Mouse (Mus musculus): Measurements from ENCODE around the gene Borcs6. TPM values are rescaled to one million over a fixed set of nuclear protein-coding genes. Genes with fewer than 3 reads are reported as not detected.

The Borcs6 gene
- total and polyA plus RNA-seq, 3 experiments = 9.2 to 9.3 TPM; not detected in 1

GRCm38 (mm10) chr11:69063413-69064201 lies 4.1 kb downstream of the Borcs6 start:
- no peaks in the 10 kb centered on the region for H3K27me3 ChIP-seq (ENCODE audit: control insufficient read depth in 1 of 2, insufficient read depth in 2 of 2, low read length in 2 of 2)
- no peaks in the 10 kb centered on the region for H3K9me3 ChIP-seq (replicated peaks; ENCODE audit: insufficient read depth, low read length)
- H3K4me3 ChIP-seq (ENCODE audit: control insufficient read depth in 1 of 2, insufficient read depth in 1 of 2, low read depth in 2 of 2, low read length in 2 of 2) = peak overlapping the region; percentile 44 to 84
- peaks cover 0 to 9% of the 10 kb centered on the region in 2 experiments; a peak in 2 of 4 replicates for H3K4me1 ChIP-seq (ENCODE audit: control insufficient read depth in 1 of 2, insufficient read depth in 2 of 2, low read length in 2 of 2)
- peaks cover 10% of the 10 kb centered on the region; the same call in 1 of the 2 replicates for H3K79me2 ChIP-seq (ENCODE audit: control insufficient read depth, insufficient read depth, low read length, poor library complexity)
- peak overlapping the region; percentile 69 for H3K27ac ChIP-seq (ENCODE audit: control insufficient read depth, low read depth, low read length)
- peak; percentile 91 for DNase-seq (ENCODE audit: low read depth, low spot score)
- peaks cover 0 to 5% of the 10 kb centered on the region in 2 experiments; a peak in 1 of 4 replicates for H3K36me3 ChIP-seq (ENCODE audit: control insufficient read depth in 1 of 2, insufficient read depth in 2 of 2, low read length in 2 of 2)
- H3K9ac ChIP-seq (ENCODE audit: control insufficient read depth, low read depth, low read length, poor library complexity, severe bottlenecking) = peak overlapping the region; percentile 72
- TF ChIP-seq ELF1 (IDR thresholded peaks at IDR 0.05; ENCODE audit: low read depth, low read length) (0 out of 2 replicates have a peak, but pooled peaks have one; percentile 6), SIN3A (IDR thresholded peaks at IDR 0.05; ENCODE audit: low read length) (peak; percentile 79), GABPA (IDR thresholded peaks at IDR 0.05; ENCODE audit: low read depth, low read length) (no peak), E2F4 (IDR thresholded peaks at IDR 0.05; ENCODE audit: borderline replicate concordance, low read depth, low read length) (no peak), ZMIZ1 (IDR thresholded peaks at IDR 0.05; ENCODE audit: low read depth, low read length) (no peak), MEF2A (IDR thresholded peaks at IDR 0.05; ENCODE audit: extremely low read depth, insufficient replicate concordance, low read depth, low read length, poor library complexity, severe bottlenecking) (no peak), USF1 (IDR thresholded peaks at IDR 0.05; ENCODE audit: low read depth, low read length) (no peak), USF2 (IDR thresholded peaks at IDR 0.05; ENCODE audit: borderline replicate concordance in 1 of 2, insufficient read depth in 1 of 2, low read depth in 1 of 2, low read length in 2 of 2) (no peak), NELFE (IDR thresholded peaks at IDR 0.05; ENCODE audit: low read depth, low read length) (0 out of 2 replicates have a peak, but pooled peaks have one; percentile 29), MAZ (IDR thresholded peaks at IDR 0.05; ENCODE audit: low read depth, low read length) (no peak), ZC3H11A (IDR thresholded peaks at IDR 0.05; ENCODE audit: low read depth, low read length) (no peak), UBTF (IDR thresholded peaks at IDR 0.05; ENCODE audit: borderline replicate concordance, insufficient read depth, low read depth, low read length) (no peak), BHLHE40 (IDR thresholded peaks at IDR 0.05; ENCODE audit: borderline replicate concordance, low read depth, low read length) (no peak), TCF12 (IDR thresholded peaks at IDR 0.05; ENCODE audit: low read depth, low read length) (no peak), KAT2A (conservative IDR thresholded peaks at IDR 0.05; ENCODE audit: low read depth, low read length) (peak; percentile 69), ZKSCAN1 (IDR thresholded peaks at IDR 0.05; ENCODE audit: low read depth, low read length) (no peak), MYC (IDR thresholded peaks at IDR 0.05; ENCODE audit: low read depth, low read length) (no peak), ZNF384 (IDR thresholded peaks at IDR 0.05; ENCODE audit: low read depth, low read length) (peak; percentile 98), MAFK (IDR thresholded peaks at IDR 0.05; ENCODE audit: borderline replicate concordance, low read depth, low read length) (0 out of 2 replicates have a peak, but pooled peaks have one; percentile 71), TAL1 (IDR thresholded peaks at IDR 0.05; ENCODE audit: low read length) (no peak), MXI1 (IDR thresholded peaks at IDR 0.05; ENCODE audit: low read depth, low read length) (no peak; the same call in 1 of the 2 replicates), SMC3 (IDR thresholded peaks at IDR 0.05; ENCODE audit: low read depth, low read length) (no peak), CTCF (IDR thresholded peaks at IDR 0.05 in 2 of 3, conservative IDR thresholded peaks at IDR 0.05 in 1 of 3; ENCODE audit: control insufficient read depth in 1 of 3, insufficient read depth in 1 of 3, low read depth in 2 of 3, low read length in 3 of 3, poor library complexity in 1 of 3, severe bottlenecking in 1 of 3) (0 out of 6 replicates have a peak, but pooled peaks of 1 of the 3 experiments have one; percentile 9), MAX (IDR thresholded peaks at IDR 0.05; ENCODE audit: low read length) (0 out of 2 replicates have a peak, but pooled peaks have one; percentile 4), CHD2 (IDR thresholded peaks at IDR 0.05; ENCODE audit: low read length) (no peak), HCFC1 (IDR thresholded peaks at IDR 0.05; ENCODE audit: low read depth, low read length) (peak; percentile 38; the same call in 1 of the 2 replicates), NRF1 (IDR thresholded peaks at IDR 0.05; ENCODE audit: insufficient read depth, low read depth, low read length, poor library complexity, severe bottlenecking) (no peak), ETS1 (IDR thresholded peaks at IDR 0.05; ENCODE audit: low read depth, low read length) (no peak), POLR2AphosphoS5 (IDR thresholded peaks at IDR 0.05; ENCODE audit: borderline replicate concordance, low read depth, low read length) (no peak), CHD1 (IDR thresholded peaks at IDR 0.05; ENCODE audit: low read depth, low read length) (no peak; the same call in 1 of the 2 replicates), JUND (IDR thresholded peaks at IDR 0.05; ENCODE audit: low read depth, low read length) (no peak), EP300 (IDR thresholded peaks at IDR 0.05; ENCODE audit: low read depth in 1 of 2, low read length in 2 of 2) (no peak), TBP (IDR thresholded peaks at IDR 0.05; ENCODE audit: low read depth, low read length) (peak; percentile 98), RCOR1 (IDR thresholded peaks at IDR 0.05; ENCODE audit: low read depth, low read length) (no peak), POLR2AphosphoS2 (IDR thresholded peaks at IDR 0.05; ENCODE audit: low read length) (no peak)
